Mouse (Mus musculus) monocyte, adult 2 months (primary cell): ENCODE data around the gene Ccdc107.

ENCODE experiments used
- DNase-seq, 2 experiments: peaks; one replicate each; pipeline ENCODE4 v3.0.0; 2022; ENCODE audit warnings: low spot score in 2 of 2, low read depth in 1 of 2

Gene Ccdc107

DNA sequence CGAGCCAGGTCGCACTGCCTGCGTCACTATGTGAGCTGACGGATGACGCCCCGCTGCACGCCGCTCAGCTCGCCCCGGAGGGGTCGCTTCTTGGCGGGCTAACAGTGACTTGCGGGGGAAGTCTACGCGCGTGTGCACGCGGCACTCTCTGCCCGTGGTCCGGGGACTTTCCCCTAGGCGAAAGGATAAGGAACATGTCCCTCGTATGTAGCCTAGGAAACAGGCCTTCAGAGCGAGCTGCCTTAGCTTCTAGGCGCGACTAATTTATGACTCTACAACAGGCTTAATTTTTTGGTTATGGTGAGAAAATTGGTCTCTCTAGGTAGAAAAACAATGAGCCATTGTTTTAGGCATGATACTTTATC, at the start of gene Ccdc107:
TSS of gene Ccdc107 (plus strand) at position 80 of the 365 bp plus-strand sequence.
- peak; percentile 78 to 86 for DNase-seq

- DNase-seq: no peak
Measured at GRCm38 (mm10) chr4:43443511-43443910, 49.2 kb upstream of the Ccdc107 start.

- DNase-seq: no peak
Measured at GRCm38 (mm10) chr4:43447251-43447650, 45.4 kb upstream of the Ccdc107 start.

GRCm38 (mm10) chr4:43448554-43448953, 44.1 kb upstream of the Ccdc107 start:
- DNase-seq: no peak

DNA sequence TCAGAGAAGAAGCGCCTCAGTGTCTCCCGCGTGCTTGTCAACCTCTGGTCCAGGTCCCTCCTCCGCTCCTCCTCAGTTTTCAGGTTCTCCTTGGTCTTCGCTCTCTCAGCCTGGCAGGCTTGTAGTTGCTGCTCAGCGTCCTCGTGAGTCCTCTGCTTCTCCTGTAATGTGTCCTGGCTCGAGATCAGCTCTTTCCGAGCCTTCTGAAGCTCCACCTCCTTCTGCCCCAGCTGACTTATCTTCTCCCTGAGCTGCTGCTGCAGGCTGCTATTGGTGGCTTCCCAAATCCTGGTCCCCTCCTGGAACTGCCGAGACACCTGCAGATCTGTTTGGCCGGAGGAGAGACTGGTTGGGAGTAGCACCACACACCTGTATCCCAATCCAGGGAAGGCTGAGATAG, 40.4 kb upstream of the Ccdc107 start:
- no peak for DNase-seq

DNA sequence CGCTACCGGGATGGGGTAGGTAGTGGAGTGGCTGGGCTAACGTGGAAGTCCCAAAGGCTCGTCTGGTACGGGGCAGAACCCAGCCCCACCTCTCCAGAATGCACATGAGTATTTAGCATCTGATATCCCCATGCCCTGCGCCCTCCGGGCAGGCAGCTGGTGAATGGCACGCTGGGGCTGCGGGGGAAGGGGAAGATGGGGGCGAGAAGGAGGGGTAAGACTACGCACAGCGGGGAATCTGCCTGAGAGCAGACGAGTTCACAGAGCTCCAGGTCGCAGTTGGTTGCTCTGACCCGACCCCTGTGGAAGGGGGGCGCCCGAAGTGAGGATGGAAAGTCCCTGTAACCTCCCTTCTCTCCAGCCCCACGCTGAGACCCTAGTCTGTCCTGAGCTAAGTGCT, 39.3 kb upstream of the Ccdc107 start:
- no peak for DNase-seq

DNA sequence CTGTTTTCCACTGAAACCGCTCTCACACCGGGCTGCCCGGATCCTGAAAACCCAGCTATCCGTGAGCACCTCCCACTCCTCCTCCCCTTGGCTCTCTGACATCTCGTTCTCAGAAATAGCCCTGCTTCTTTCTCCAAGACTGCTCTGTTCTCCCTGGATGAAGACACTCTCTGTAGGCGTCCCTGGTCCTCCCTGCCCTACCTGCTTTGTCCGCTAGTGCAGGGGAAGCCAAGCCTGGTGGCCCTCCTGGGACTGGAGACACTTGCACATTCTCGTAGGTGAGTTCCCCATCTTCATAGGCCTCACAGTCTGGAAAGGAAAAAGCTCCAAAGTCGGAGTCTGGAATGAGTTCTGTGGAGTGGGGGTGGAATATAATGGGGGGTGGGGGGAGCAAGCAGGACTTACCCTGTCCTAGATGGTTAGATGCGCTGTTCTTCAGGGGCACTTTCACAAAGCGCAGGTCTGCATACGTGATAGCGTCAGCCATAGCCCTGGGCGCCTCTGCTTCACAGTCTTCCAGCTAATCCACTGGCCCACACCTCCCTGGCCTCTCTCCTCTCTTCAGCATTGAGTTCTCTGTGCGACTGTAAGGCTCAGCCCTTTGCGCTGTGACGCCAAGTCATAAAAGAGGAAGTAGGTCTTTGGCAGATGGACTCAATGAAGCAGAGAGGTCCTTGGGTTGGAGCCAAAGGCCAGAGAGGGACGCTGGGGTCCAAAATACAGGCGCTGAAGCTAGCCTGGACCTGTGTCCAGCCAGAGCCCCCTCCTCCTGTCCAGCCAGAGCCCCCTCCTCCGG, 38.5 kb upstream of the Ccdc107 start, which contains the start of gene Cd72:
TSS of gene Cd72 (minus strand) at position 588 of the 796 bp plus-strand sequence.
- DNase-seq: peak in 1 of 2 experiments; percentile 47

- DNase-seq: no peak
Measured at GRCm38 (mm10) chr4:43456470-43456869, 36.2 kb upstream of the Ccdc107 start.

- no peak for DNase-seq
Measured at GRCm38 (mm10) chr4:43457124-43457523, 35.6 kb upstream of the Ccdc107 start.

- DNase-seq: no peak
Measured at GRCm38 (mm10) chr4:43463102-43463501, 29.6 kb upstream of the Ccdc107 start.

GRCm38 (mm10) chr4:43465935-43466334, 26.8 kb upstream of the Ccdc107 start:
- no peak for DNase-seq

- DNase-seq: no peak
Measured at GRCm38 (mm10) chr4:43466872-43467271, 25.8 kb upstream of the Ccdc107 start.

- no peak for DNase-seq
Measured at GRCm38 (mm10) chr4:43470301-43470700, 22.4 kb upstream of the Ccdc107 start.

- DNase-seq: no peak
Measured at GRCm38 (mm10) chr4:43473636-43474035, 19.1 kb upstream of the Ccdc107 start.

GRCm38 (mm10) chr4:43476604-43477003, 16.1 kb upstream of the Ccdc107 start:
- no peak for DNase-seq

GRCm38 (mm10) chr4:43477857-43478533, 14.7 kb upstream of the Ccdc107 start:
- peak; percentile 68 to 83 for DNase-seq

DNA sequence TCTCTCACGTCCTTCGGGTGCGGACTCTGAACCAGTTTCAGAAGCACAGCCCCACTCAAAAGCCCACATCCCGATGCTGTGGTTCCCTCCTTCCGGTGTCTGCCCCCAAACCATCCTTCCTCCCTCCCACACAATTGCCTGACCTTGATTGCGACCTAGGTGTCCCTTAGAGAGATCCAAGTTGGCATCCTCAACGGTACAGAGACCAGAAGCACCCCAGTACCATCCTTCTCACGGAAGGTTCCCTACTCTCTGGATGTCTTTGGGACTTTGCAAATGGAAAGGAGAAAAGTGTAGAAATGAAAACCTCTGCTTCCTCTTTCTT, 14.2 kb upstream of the Ccdc107 start:
- no peak for DNase-seq

- peak in 1 of 2 experiments; percentile 44 for DNase-seq
Measured at GRCm38 (mm10) chr4:43478906-43479832, 13.5 kb upstream of the Ccdc107 start.

GRCm38 (mm10) chr4:43480985-43481384, 11.7 kb upstream of the Ccdc107 start:
- no peak for DNase-seq

DNA sequence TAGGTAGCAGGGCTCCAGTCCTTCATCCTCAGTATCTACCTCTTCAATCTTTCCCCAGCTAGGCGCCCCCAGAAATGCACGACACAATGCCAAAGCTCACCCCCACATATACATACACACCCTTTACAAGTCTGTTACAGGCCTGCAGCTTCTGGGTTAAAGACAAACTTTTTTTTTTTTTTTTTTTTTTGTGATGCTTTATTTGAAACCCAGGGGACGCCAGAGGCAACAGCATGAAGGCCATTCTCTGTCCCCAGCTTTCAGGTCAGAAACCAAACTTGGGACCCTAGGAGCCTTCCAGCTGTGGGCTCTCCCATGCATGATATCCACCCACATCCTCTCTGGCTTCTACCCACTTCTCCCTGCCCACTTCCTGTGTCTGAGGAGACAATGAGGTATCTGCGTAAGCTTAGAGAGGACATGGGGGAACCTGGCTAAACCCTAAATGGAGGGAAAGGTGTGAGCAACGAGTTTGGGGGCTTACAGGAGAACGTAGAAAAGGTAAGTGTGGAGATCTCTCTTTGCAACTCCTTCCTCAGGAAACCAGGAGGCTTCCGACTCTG, 10.7 kb upstream of the Ccdc107 start:
- no peak for DNase-seq

GRCm38 (mm10) chr4:43482591-43482990, 10.1 kb upstream of the Ccdc107 start:
- no peak for DNase-seq
